Mouse (Mus musculus): Measurements from ENCODE around the gene Wwox. TPM values are rescaled to one million over a fixed set of nuclear protein-coding genes. Genes with fewer than 3 reads are reported as not detected.
A peak's percentile ranks its signal among the peaks of the same experiment; 100 is the strongest.

The Wwox gene
- total RNA-seq, 2 experiments from 2014 or later = 4.9 to 5.4 TPM

- no peak for ATAC-seq (ENCODE audit: poor library complexity, severe bottlenecking)
Observed at GRCm38 (mm10) chr8:114933248-114933647, 493.8 kb downstream of the Wwox start.

GRCm38 (mm10) chr8:114936887-114937286 lies 497.4 kb downstream of the Wwox start:
- ATAC-seq (ENCODE audit: poor library complexity, severe bottlenecking) = no peak

GRCm38 (mm10) chr8:114939338-114939737 lies 499.9 kb downstream of the Wwox start:
- ATAC-seq (ENCODE audit: poor library complexity, severe bottlenecking) = no peak

- ATAC-seq (ENCODE audit: poor library complexity, severe bottlenecking) = no peak
Observed at GRCm38 (mm10) chr8:114941096-114941495, 501.6 kb downstream of the Wwox start.

- no peak for ATAC-seq (ENCODE audit: poor library complexity, severe bottlenecking)
Observed at GRCm38 (mm10) chr8:114941644-114942043, 502.2 kb downstream of the Wwox start.

GRCm38 (mm10) chr8:114947921-114948320 lies 508.5 kb downstream of the Wwox start:
- no peak for ATAC-seq (ENCODE audit: poor library complexity, severe bottlenecking)

GRCm38 (mm10) chr8:114956377-114957168 lies 517.1 kb downstream of the Wwox start:
- no peak for ATAC-seq (ENCODE audit: poor library complexity, severe bottlenecking)

- no peak for ATAC-seq (ENCODE audit: poor library complexity, severe bottlenecking)
Observed at GRCm38 (mm10) chr8:114958437-114959107, 519.1 kb downstream of the Wwox start.

GRCm38 (mm10) chr8:114959406-114959805 lies 520.0 kb downstream of the Wwox start:
- no peak for ATAC-seq (ENCODE audit: poor library complexity, severe bottlenecking)

- ATAC-seq (ENCODE audit: poor library complexity, severe bottlenecking) = no peak
Observed at GRCm38 (mm10) chr8:114962494-114962893, 523.0 kb downstream of the Wwox start.

GRCm38 (mm10) chr8:114963282-114963681 lies 523.8 kb downstream of the Wwox start:
- ATAC-seq (ENCODE audit: poor library complexity, severe bottlenecking) = no peak

GRCm38 (mm10) chr8:114964206-114964605 lies 524.8 kb downstream of the Wwox start:
- ATAC-seq (ENCODE audit: poor library complexity, severe bottlenecking) = no peak

GRCm38 (mm10) chr8:114968842-114969241 lies 529.4 kb downstream of the Wwox start:
- no peak for ATAC-seq (ENCODE audit: poor library complexity, severe bottlenecking)

GRCm38 (mm10) chr8:114971378-114971777 lies 531.9 kb downstream of the Wwox start:
- ATAC-seq (ENCODE audit: poor library complexity, severe bottlenecking) = peak; percentile 92

- no peak for ATAC-seq (ENCODE audit: poor library complexity, severe bottlenecking)
Observed at GRCm38 (mm10) chr8:114973002-114973461, 533.6 kb downstream of the Wwox start.

GRCm38 (mm10) chr8:114974336-114974950 lies 535.0 kb downstream of the Wwox start:
- ATAC-seq (ENCODE audit: poor library complexity, severe bottlenecking) = no peak

GRCm38 (mm10) chr8:114977746-114978145 lies 538.3 kb downstream of the Wwox start:
- ATAC-seq (ENCODE audit: poor library complexity, severe bottlenecking) = no peak

GRCm38 (mm10) chr8:114978206-114978960 lies 538.9 kb downstream of the Wwox start:
- no peak for ATAC-seq (ENCODE audit: poor library complexity, severe bottlenecking)

- no peak for ATAC-seq (ENCODE audit: poor library complexity, severe bottlenecking)
Observed at GRCm38 (mm10) chr8:114979671-114980070, 540.2 kb downstream of the Wwox start.

- ATAC-seq (ENCODE audit: poor library complexity, severe bottlenecking) = no peak
Observed at GRCm38 (mm10) chr8:114982762-114983161, 543.3 kb downstream of the Wwox start.

GRCm38 (mm10) chr8:114984500-114984899 lies 545.0 kb downstream of the Wwox start:
- no peak for ATAC-seq (ENCODE audit: poor library complexity, severe bottlenecking)
